Mouse (Mus musculus): ENCODE results near the gene Etfbkmt. TPM values are rescaled to one million over a fixed set of nuclear protein-coding genes. Genes with fewer than 3 reads are reported as not detected.
"Not testable (repeated sequence)": the region's sequence is repeated elsewhere in the genome, so short reads cannot be mapped to it uniquely, and the experiment has no call there.

Etfbkmt gene
- polyA plus RNA-seq, 1 experiment: 3.7 TPM

GRCm38 (mm10) chr6:149118935-149119334, 20.7 kb upstream of the Etfbkmt start:
- H3K27ac ChIP-seq (ENCODE audit: insufficient read depth, low read length): no peak overlapping the region
- H3K4me3 ChIP-seq (replicated peaks; ENCODE audit: insufficient read depth, low read depth, low read length): no peak overlapping the region
- DNase-seq: no peak
- no peak for TF ChIP-seq CTCF (IDR thresholded peaks at IDR 0.05; ENCODE audit: borderline replicate concordance, insufficient read depth, low read depth, low read length)
- no peak for TF ChIP-seq POLR2A (IDR thresholded peaks at IDR 0.05; ENCODE audit: borderline replicate concordance, insufficient read depth, low read length)
- 0 out of 2 replicates have a peak, but pooled peaks cover 2% of the 10 kb centered on the region for H3K4me1 ChIP-seq (ENCODE audit: control insufficient read depth, insufficient read depth, low read length)
- WGBS: 97% methylated on average over 2 of the region's 2 CpGs
- H3K27me3 ChIP-seq (ENCODE audit: control insufficient read depth, insufficient read depth, low read length): no peaks in the 10 kb centered on the region

GRCm38 (mm10) chr6:149119853-149120252, 19.8 kb upstream of the Etfbkmt start:
- peak; percentile 57; the same call in 1 of the 2 replicates for TF ChIP-seq CTCF (IDR thresholded peaks at IDR 0.05; ENCODE audit: borderline replicate concordance, insufficient read depth, low read depth, low read length)
- TF ChIP-seq POLR2A (IDR thresholded peaks at IDR 0.05; ENCODE audit: borderline replicate concordance, insufficient read depth, low read length): no peak

GRCm38 (mm10) chr6:149123042-149123441, 16.6 kb upstream of the Etfbkmt start:
- 86% methylated on average over 3 of the region's 3 CpGs for WGBS
- Histone ChIP-seq H3K4me3 (replicated peaks; ENCODE audit: insufficient read depth, low read depth, low read length) (no peak overlapping the region), H3K4me1 (ENCODE audit: control insufficient read depth, insufficient read depth, low read length) (0 out of 2 replicates have a peak, but pooled peaks cover 2% of the 10 kb centered on the region), H3K27ac (ENCODE audit: insufficient read depth, low read length) (no peak overlapping the region), H3K27me3 (ENCODE audit: control insufficient read depth, insufficient read depth, low read length) (no peaks in the 10 kb centered on the region)
- no peak for DNase-seq
- TF ChIP-seq CTCF (IDR thresholded peaks at IDR 0.05; ENCODE audit: borderline replicate concordance, insufficient read depth, low read depth, low read length): no peak
- TF ChIP-seq POLR2A (IDR thresholded peaks at IDR 0.05; ENCODE audit: borderline replicate concordance, insufficient read depth, low read length): no peak

More at GRCm38 (mm10) chr6:149119853-149120252, 19.8 kb upstream of the Etfbkmt start:
- H3K4me1 ChIP-seq (ENCODE audit: control insufficient read depth, insufficient read depth, low read length): 0 out of 2 replicates have a peak, but pooled peaks cover 2% of the 10 kb centered on the region
- H3K4me3 ChIP-seq (replicated peaks; ENCODE audit: insufficient read depth, low read depth, low read length): no peak overlapping the region
- DNase-seq: peak; percentile 23 to 63
- 45% methylated on average over 2 of the region's 2 CpGs for WGBS
- no peak overlapping the region for H3K27ac ChIP-seq (ENCODE audit: insufficient read depth, low read length)
- H3K27me3 ChIP-seq (ENCODE audit: control insufficient read depth, insufficient read depth, low read length): no peaks in the 10 kb centered on the region

GRCm38 (mm10) chr6:149126675-149127074, 13.0 kb upstream of the Etfbkmt start:
- no peaks in the 10 kb centered on the region for H3K4me1 ChIP-seq (ENCODE audit: control insufficient read depth, insufficient read depth, low read length)
- H3K27ac ChIP-seq (ENCODE audit: insufficient read depth, low read length): no peak overlapping the region
- H3K4me3 ChIP-seq (replicated peaks; ENCODE audit: insufficient read depth, low read depth, low read length): no peak overlapping the region
- 57% methylated on average over 4 of the region's 4 CpGs for WGBS
- peak; percentile 9 to 23 for DNase-seq
- TF ChIP-seq CTCF (IDR thresholded peaks at IDR 0.05; ENCODE audit: borderline replicate concordance, insufficient read depth, low read depth, low read length): no peak
- H3K27me3 ChIP-seq (ENCODE audit: control insufficient read depth, insufficient read depth, low read length): no peaks in the 10 kb centered on the region

GRCm38 (mm10) chr6:149129870-149130269, 9.8 kb upstream of the Etfbkmt start, which contains the start of gene Gm10203:
Gene Gm10203, plus strand, starts transcription at chr6:149130170.
- DNase-seq; H3K27me3 ChIP-seq (ENCODE audit: control insufficient read depth, insufficient read depth, low read length); H3K4me3 ChIP-seq (replicated peaks; ENCODE audit: insufficient read depth, low read depth, low read length); H3K4me1 ChIP-seq (ENCODE audit: control insufficient read depth, insufficient read depth, low read length); H3K27ac ChIP-seq (ENCODE audit: insufficient read depth, low read length): not testable (repeated sequence)
- 85% methylated on average over 8 of the region's 8 CpGs for WGBS

- Histone ChIP-seq H3K27me3 (ENCODE audit: control insufficient read depth, insufficient read depth, low read length) (no peaks in the 10 kb centered on the region), H3K4me3 (replicated peaks; ENCODE audit: insufficient read depth, low read depth, low read length) (no peak overlapping the region), H3K27ac (ENCODE audit: insufficient read depth, low read length) (no peak overlapping the region), H3K4me1 (ENCODE audit: control insufficient read depth, insufficient read depth, low read length) (no peaks in the 10 kb centered on the region)
- 16% methylated on average over 3 of the region's 3 CpGs for WGBS
- no peak for DNase-seq
- no peak for TF ChIP-seq CTCF (IDR thresholded peaks at IDR 0.05; ENCODE audit: borderline replicate concordance, insufficient read depth, low read depth, low read length)
- no peak for TF ChIP-seq POLR2A (IDR thresholded peaks at IDR 0.05; ENCODE audit: borderline replicate concordance, insufficient read depth, low read length)
Measured at GRCm38 (mm10) chr6:149131111-149131510, 8.5 kb upstream of the Etfbkmt start.

- DNase-seq: peak; percentile 17 to 29
- 34% methylated on average over 5 of the region's 5 CpGs for WGBS
- Histone ChIP-seq H3K4me3 (replicated peaks; ENCODE audit: insufficient read depth, low read depth, low read length) (no peak overlapping the region), H3K27ac (ENCODE audit: insufficient read depth, low read length) (no peak overlapping the region), H3K27me3 (ENCODE audit: control insufficient read depth, insufficient read depth, low read length) (no peaks in the 10 kb centered on the region), H3K4me1 (ENCODE audit: control insufficient read depth, insufficient read depth, low read length) (no peaks in the 10 kb centered on the region)
- peak; percentile 66; the same call in 1 of the 2 replicates for TF ChIP-seq CTCF (IDR thresholded peaks at IDR 0.05; ENCODE audit: borderline replicate concordance, insufficient read depth, low read depth, low read length)
- no peak for TF ChIP-seq POLR2A (IDR thresholded peaks at IDR 0.05; ENCODE audit: borderline replicate concordance, insufficient read depth, low read length)
Measured at GRCm38 (mm10) chr6:149132311-149133077, 7.2 kb upstream of the Etfbkmt start.
